Mouse (Mus musculus) right cerebral cortex, postnatal 36 days (tissue): ENCODE results near the gene Malsu1.
A peak's percentile ranks its signal among the peaks of the same experiment; 100 is the strongest.

ENCODE experiments used
- DNase-seq, 2 experiments: peaks; one replicate each; pipeline ENCODE4 v3.0.0; 2022; ENCODE audit warnings: low spot score in 2 of 2, mixed read lengths in 1 of 2

Malsu1 gene

DNA sequence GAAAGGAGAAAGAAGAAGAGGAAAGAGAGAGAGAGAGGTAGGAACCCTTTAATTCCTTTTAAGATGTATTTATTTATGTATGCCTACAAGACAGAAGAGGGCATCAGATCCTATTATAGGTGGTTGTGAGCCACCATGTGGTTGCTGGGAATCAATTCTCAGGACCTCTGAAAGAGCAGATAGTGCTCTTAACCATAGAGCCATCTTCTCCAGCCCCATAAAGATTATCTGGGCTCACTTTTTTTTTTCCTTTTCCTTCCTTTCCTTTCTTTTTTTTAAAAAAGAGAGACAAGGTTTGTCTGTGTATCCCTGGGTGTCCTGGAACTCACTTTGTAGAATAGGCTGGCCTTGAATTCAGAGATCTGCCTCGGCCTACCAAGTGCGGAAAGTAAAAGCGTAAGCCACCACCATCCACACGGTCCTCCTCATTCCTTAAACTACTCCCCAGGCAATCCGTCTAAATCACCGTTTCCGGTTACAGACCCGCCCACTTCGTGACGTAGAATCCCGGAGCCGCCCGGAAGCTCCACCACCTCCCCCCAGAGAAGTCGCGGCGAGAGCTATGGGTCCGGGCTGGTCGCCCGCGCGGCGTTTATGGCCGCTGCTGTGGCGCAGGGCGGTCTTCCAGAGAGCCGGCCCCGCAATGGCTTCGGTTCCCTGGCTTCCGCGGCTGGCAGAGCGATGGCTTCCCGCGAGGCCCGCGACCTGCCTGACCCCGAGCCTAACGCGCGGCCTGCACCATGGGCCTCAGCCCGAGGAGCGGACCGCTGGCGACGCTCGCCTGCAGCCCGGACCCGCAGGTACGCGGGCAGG, at the start of gene Malsu1:
Gene Malsu1, plus strand, starts transcription at position 492 of the 813 bp plus-strand sequence.
- peak; percentile 92 to 93 for DNase-seq

DNA sequence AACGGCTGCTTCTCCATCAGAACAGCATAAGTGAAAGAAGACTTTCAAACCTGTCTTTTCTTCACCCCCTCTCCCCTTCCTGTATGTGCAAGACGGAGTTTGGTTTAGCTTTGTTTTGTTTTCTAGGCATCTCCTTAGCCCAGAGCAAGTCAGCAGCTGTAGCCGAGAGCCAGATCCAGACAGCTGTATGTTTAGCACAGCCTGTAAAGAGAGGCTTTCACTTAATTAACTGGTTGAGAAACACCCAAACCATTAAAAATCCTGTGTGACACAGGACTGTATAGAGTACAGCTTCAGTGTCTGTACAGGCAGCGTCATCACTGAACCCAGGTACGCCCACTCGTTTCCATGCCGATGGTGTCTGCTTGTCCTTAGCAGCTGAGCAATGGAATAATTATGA, 48.3 kb upstream of the Malsu1 start:
- no peak for DNase-seq

DNA sequence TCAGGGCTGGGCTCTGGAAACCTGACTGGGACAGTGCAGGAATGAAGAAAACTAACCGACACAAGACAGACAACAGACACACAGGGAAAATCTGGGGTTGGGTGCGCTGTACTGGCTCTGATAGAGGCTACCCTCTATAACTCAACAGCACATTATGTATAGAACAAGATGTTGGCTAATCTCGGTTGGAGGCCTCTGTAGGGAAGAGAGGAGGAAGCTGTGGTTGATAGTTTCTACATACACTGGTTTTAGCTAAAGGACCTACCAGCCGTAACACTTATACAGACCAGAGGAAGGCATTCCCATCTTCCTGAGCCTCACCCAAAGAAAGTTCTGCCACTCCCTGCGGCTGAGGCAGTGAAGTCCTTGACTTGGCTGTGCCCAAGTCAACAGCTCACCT, 47.1 kb upstream of the Malsu1 start:
- DNase-seq, result no peak

DNA sequence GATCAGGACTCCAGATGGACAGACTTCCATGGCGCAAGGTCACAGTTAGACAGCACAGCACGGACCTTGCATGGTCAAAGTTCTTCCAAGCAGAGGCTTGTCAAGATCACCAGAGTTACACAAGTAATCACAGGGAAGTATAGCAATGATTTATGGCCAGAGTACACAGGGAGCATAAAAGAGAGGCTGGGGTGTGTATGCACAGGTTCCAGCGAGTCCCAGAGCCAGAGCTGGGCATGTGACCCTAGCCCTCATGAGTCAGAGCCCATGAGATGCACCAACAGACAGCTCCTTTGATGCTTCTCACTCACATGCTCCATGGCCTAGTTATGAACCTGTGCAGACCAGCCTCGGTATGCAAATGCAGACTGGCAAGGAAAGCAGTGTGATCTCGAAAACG, 45.6 kb upstream of the Malsu1 start:
- no peak for DNase-seq

DNA sequence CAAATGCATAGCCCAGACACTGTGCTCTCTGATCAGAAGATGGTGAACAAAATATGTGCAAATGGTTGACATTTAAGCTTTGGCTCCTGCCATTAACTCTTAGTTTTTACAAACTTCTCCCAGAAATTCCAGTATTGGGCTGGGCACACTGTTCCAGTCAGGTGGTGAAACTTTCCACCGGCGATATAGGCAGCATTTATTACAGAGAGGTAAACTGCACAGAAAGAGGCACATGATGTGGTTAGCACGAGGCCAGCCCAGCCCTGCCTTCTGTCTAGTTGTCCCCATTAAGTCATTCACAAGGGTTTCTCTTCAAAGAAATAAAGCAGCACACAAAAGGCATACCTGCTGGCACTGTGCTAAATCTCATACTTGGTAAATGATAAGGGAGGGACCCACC, 44.9 kb upstream of the Malsu1 start:
- DNase-seq, result no peak

DNA sequence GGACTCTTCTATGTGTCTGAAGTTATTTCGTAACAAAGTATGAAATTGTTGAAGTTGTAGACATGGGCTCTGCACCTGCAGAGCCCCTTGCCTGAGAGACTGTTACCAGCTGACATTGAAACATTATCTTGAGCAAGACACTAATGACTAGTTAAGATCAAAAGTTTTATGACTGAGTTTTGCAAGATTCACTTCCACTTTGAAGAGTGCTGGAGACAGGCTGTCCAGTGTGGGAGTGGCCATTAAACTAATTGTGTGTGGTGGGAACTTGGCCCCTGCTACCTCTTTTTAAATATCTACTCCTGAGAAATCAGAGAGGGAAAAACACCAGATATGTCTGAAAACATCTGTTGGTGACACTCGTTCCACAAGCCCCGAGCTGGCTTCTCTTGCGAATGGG, 42.4 kb upstream of the Malsu1 start:
- no peak for DNase-seq

DNA sequence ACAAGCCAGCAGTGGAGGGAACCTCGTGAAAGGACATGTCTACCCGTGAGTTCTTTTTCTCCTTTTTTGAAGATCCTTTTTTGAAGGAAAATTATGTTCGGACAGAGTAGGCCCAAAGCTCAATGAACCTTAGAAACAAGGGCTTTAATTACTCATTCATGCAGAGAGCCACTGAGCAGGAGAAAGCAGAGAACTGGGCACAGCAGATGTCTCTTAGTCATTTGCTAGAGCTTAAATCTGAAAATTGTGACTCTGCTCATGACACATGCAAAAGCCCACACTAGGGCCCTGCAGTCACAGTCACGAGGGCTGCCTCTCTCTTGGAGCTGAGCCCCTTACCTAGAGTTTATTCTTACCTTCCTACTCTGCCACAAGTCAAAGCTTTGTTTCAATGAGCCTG, 40.8 kb upstream of the Malsu1 start:
- DNase-seq, result no peak

DNA sequence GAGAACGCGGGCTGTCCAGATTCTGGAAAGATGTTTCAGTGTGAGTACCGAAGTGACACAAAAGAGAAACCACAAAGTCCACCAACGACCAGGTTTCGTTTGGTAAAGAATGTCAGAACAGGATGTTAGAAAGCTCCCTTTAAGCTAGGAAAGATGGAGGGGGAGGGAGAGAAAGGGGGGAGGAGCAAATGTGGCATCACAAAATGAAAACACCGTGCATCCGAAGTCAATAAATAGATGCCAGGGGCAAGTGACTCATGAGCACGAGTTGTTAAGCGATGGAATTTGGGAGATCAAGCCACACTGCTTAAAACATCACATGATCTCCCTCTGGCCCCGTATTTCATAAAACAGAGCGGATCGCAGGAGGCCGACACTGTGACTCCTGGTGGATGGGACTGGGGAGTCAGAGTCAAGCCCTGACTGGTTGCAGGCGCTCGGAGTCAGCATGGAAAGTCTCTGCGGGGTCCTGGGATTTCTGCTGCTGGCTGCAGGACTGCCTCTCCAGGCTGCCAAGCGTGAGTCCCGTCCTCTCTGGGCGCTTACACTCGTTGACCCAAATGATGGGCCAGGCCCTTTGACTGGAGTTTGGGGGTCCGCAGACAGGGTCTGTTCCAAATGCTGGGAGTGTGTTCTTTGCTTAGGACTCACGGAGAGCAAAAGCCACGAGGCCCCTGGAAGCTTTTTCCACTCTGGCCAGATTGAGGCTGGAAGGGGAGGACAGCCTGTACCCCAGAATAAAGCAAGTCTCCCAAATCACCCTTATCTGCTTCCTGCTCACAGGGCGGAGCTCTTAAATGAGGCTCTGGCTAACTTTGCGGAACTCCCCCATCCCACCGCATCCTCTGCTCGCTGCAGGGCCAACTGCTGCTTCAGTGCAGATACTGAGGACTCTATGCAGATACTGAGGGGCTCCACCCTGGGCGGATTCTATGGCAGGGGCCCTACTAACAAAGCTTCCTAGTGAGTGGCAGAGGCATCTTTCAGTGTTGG, 37.0 kb upstream of the Malsu1 start, which contains the start of gene Gpnmb:
Gene Gpnmb, plus strand, starts transcription at position 272 of the 993 bp plus-strand sequence.
- DNase-seq, result no peak

DNA sequence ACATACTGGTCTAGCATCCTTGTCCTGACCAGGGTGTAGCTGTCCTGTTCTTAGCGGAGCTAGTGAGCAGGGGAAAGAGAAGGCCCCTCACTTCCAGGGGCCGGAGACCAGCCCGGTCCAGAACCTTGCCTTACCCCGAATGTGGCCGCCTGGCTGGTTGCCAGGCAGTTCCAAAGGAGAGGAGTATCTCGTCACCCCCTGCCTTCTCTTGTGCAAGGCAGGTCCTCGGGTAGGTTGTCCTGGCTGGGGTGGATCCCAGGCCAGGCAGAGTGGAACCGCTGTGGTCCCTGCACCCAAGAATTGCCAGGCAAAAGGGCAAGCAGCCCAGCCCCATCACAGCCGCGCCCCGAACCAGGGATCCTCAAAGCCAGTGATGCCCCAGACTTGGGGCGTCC, 36.3 kb upstream of the Malsu1 start:
- DNase-seq, result no peak

DNA sequence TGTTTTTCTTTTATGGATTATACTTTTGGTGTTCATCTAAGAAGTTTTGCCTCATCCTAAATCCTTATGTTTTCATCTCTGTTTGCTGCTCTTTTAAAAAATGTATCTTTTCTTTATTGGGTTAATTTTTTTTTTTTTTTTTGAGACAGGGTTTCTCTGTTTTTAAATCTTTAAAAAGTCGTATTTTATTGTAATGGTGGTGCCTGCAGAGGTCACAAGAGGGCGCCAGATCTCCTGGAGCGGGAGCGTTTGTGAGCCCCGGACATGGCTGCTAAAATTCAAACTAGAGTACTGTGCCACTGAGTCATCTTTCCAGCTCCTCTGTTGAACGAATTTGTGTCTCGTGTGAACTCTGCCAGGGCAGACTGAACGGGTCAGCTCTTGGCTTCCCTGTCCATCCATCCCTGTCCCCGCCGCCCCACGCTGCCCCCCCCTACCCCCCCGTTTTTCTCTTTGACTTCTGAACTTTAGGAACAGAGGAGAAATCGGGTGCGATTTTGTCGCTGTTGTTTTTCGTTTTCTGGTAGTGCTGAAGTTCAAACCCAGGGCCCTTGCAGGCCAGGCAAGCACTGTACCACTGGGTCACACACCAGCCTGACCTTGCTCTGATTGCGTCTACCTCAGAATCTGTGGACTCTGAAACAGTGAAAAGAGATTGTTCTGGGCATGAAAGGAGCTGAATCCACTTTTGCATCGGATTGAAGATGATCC, 34.0 kb upstream of the Malsu1 start:
- peak in 1 of 2 experiments; percentile 20 for DNase-seq

DNA sequence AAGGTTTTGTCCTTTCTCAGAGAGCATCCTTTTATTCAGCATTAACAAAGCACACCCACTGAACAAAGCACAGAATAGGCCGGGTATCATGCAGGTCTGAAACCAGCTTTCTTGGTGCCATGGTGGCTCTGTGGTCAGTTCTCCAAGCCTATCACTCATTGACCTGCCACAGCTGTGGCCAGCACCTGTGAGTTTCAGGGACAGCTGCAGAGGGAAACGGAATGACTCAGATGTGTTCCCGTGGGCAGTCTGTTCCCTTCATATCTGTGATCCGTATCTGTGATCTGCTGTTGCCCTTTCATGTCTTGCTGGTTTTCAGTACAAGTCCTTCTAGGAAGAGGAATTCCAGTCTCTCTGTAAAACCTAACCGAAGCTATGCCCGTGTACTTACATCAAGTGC, 27.1 kb upstream of the Malsu1 start:
- DNase-seq, result no peak

DNA sequence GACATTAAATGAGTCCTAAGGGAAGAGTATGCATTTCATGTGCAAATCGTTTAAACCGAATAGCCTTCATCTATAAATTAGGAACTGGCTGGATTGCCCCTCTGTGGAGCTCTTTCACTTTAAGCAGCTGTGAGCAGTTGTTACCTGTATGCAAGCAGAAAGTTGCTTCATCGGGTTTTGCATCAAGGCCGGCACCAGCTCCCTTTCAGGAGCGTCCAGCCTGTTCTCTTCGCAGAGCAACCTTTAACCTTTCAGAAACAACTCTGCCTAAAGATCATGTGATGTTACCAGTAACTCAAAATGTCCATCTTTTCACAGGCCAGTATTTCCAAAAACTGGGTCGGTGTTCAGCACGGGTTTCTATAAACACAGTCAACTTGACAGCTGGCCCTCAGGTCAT, 26.6 kb upstream of the Malsu1 start:
- DNase-seq, result no peak

DNA sequence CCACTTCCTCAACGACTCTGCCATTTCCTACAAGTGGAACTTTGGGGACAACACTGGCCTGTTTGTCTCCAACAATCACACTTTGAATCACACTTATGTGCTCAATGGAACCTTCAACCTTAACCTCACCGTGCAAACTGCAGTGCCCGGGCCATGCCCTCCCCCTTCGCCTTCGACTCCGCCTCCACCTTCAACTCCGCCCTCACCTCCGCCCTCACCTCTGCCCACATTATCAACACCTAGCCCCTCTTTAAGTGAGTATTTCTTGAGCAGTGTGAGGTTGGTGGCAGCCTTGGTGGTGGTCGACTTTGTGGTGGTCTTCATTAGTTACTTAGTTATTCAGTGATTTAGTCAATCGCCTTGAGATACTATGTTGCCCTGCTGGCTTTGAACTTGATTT, 25.7 kb upstream of the Malsu1 start:
- DNase-seq, result no peak

DNA sequence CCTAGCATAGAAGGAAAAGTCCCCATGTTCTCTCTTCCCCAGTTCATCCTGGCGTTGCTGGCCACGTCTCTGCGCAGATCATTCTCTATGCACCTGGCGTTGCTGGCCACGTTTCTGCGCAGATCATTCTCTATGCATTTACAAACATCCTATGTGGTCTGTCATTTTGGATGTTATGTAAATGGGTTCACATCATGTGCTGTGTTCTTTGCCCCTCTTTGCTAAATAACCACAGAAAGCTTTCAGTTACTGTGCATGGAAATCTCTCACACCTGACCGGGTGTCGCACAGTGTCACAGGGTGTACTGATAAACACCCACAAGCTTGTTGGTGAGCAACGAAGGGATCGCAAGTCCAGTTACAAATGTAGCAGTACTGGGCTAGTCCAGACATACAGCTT, 25.2 kb upstream of the Malsu1 start:
- DNase-seq, result no peak

DNA sequence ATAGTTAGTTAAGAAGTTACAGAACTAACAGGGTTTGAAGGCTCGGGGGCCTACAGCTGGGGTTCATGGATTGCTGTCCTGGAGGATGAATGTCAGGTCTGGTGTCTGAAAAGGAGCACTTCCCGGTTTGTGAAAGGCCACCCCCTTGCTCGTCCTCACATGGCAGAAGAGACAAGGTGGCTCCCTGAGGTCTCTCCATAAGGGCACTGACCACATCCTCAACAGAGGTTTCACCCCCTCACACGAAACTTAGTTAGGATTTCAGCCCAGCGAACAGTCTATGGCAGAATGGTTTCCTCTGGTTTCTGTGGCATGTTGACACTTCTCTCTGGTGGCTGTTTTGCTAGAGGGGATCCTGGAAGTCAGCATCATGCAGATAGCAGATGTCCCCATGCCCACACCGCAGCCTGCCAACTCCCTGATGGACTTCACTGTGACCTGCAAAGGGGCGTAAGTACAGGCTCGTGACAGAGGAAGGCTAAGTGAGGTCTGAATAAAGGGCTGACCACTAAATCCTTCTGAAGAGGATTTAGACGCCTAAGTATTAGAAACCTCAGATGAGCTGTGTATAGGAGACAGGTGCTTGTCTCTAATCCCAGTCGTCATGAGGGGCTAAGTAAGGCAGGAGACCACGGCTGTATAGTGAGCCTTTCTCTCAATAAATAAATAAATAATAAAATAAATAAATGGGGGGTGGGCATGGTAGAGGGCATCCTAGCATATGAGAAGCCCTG, 22.8 kb upstream of the Malsu1 start:
- DNase-seq, result no peak

DNA sequence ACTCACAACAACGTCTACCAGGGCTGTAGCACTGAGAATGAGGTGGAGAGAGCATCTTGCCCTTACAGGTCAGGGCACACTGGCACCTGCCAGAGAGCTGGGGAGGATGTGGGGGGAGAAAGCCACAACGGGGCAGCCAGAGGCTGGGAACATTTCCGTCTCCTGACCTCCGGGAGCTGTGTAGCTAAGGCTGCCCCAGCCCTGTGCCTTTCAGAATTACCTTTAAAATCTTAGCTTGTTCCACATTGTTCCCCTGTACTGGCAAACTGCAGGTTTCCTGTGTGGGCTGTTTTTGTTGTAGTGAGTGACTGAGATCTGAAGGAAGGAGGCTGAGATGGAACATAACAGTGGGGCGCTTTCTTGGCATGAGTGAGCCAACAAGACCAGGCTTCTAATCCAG, 21.4 kb upstream of the Malsu1 start:
- no peak for DNase-seq

DNA sequence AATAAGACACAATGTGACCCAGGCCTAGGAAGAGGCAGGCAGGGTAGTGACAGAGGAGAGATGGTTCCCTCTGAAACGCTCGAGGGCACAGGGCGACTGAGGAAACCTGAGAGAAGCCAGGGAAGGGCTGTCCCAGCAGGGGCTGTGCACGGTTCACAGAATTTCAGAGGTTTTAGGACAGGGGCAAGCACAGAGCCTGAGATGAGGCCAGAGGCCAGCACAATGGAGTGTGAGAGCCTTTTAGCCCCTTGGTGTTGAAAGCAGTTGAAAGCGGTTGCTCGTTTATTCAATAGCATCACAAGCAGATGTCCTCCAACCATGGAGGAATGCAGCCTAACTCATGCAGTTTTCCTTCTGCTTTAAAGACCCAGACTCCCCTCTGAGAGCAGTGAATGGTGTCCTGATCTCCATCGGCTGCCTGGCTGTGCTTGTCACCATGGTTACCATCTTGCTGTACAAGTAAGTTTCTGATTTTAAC, 18.3 kb upstream of the Malsu1 start:
- no peak for DNase-seq

DNA sequence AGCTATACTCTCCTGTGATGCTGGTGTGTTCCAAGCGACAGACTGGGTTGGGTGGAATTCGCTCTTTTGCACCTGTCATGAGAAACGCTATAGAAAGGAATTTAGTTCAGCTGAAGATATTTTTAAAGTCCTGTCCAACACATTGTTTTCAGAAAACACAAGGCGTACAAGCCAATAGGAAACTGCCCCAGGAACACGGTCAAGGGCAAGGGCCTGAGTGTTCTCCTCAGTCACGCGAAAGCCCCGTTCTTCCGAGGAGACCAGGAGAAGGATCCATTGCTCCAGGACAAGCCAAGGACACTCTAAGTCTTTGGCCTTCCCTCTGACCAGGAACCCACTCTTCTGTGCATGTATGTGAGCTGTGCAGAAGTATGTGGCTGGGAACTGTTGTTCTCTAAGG, 17.6 kb upstream of the Malsu1 start:
- DNase-seq, result no peak

DNA sequence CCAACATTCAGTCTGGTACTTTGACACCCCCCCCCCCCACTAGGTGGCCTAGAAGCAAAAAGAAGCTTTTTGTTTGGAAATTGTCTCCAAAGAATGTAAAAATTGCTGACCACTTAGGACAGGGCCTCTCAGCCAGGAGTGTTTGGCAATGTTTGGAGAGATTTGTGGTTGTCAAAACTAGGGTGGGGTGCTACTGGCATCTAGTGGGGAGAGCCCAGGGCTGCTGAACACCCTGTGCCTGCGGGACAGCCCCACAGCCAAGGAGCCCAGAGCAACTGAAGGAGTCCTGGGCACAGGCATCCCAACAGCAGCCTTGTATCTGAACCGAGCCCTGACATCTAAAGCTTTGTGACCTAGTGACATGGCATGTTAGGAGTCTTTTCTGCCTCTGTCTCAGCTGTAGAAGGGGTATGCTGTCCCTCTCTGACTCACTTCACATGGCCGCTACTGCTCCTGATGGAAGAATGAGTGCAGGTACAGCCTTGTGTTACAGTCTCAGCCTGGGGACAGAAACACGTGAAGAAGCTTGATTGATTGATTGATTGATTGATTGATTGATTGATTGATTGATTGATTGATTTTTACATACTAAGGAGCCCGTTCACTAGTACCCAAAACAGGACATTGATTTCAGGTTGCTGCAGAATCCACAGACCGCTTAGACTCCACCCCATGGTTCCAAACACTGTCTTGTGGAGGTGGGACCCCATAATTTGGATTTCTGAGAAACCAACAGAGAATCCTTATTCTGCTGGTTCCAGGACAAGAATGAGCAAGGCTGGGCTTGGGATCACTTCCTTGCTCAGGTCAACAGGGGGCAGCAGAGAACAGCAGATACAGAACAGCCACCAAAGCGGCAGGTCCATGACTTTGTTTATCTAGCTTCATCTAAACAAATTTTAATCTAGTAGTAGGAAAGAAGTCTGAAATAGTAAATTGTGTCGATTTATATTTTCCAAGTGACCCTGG, 16.3 kb upstream of the Malsu1 start:
- peak in 1 of 2 experiments; percentile 26 for DNase-seq

DNA sequence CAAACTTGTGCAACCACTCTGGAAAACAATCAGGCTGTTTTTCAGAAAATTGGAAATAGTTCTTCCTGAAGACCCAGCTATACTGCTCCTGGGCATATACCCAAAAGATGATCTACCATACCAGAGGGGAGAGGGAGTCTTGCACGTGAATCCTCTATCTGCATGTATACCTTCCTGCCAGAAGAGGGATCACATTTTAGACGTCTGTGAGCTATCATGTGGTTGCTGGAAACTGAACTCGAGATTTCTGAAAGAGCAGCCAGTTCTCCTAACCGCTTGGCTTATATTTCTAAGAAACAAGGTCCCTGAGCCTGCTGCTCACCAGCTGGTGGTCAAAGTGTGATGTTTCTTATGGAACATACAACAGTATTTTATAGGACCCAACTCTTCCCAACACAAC, 5.2 kb upstream of the Malsu1 start:
- DNase-seq, result no peak
